8 mouse cellular contexts compared by ENCODE assay signal in genomic region chr13:97774740-97775425, GRCm38 (mm10). TPM values are rescaled to one million over a fixed set of nuclear protein-coding genes. Genes with fewer than 3 reads are reported as not detected.
DNase-seq lines count a peak whose midpoint lies in the region; ATAC-seq and TF ChIP-seq lines count a peak whose summit lies in the region.

No protein-coding gene starts in this region.

- H3K9ac ChIP-seq in hindbrain, embryonic 15.5 days = no peak overlapping the region
- H3K9ac ChIP-seq in midbrain, embryonic 11.5 days (ENCODE audit: low read length) = no peak overlapping the region
- no peak overlapping the region for H3K9ac ChIP-seq in stomach, embryonic 16.5 days (ENCODE audit: low read length)

- H3K4me1 ChIP-seq in hindbrain, embryonic 15.5 days (replicated peaks) = peaks cover 13% of the 10 kb centered on the region
- peaks cover 6% of the 10 kb centered on the region; the same call in 1 of the 2 replicates for H3K4me1 ChIP-seq in midbrain, embryonic 11.5 days (ENCODE audit: control insufficient read depth, insufficient read depth, low read length)
- peaks cover 7% of the 10 kb centered on the region; the same call in 1 of the 2 replicates for H3K4me1 ChIP-seq in stomach, embryonic 16.5 days (ENCODE audit: control insufficient read depth, insufficient read depth, low read length)

- no peaks in the 10 kb centered on the region for H3K36me3 ChIP-seq in hindbrain, embryonic 15.5 days
- H3K36me3 ChIP-seq in midbrain, embryonic 11.5 days (ENCODE audit: control insufficient read depth, insufficient read depth, low read length) = no peaks in the 10 kb centered on the region
- H3K36me3 ChIP-seq in stomach, embryonic 16.5 days (ENCODE audit: control insufficient read depth, insufficient read depth, low read length) = no peaks in the 10 kb centered on the region

- no peaks in the 10 kb centered on the region for H3K27me3 ChIP-seq in hindbrain, embryonic 15.5 days
- no peaks in the 10 kb centered on the region for H3K27me3 ChIP-seq in midbrain, embryonic 11.5 days (ENCODE audit: control insufficient read depth, insufficient read depth, low read length)
- H3K27me3 ChIP-seq in stomach, embryonic 16.5 days (ENCODE audit: control insufficient read depth, insufficient read depth, low read length) = no peaks in the 10 kb centered on the region

- TF ChIP-seq CTCF in gastrocnemius, adult 2 months (IDR thresholded peaks at IDR 0.05) = no peak

- no peak overlapping the region for H3K4me3 ChIP-seq in gastrocnemius, adult 2 months
- no peak overlapping the region for H3K4me3 ChIP-seq in hindbrain, embryonic 15.5 days
- no peak overlapping the region for H3K4me3 ChIP-seq in midbrain, embryonic 11.5 days (ENCODE audit: low read depth, low read length)
- no peak overlapping the region for H3K4me3 ChIP-seq in stomach, embryonic 16.5 days (replicated peaks; ENCODE audit: low read length)

- peak; percentile 88 for ATAC-seq in hindbrain, embryonic 15.5 days (ENCODE audit: low FRiP score, low read depth)
- ATAC-seq in midbrain, embryonic 11.5 days (ENCODE audit: low FRiP score) = peak; percentile 87
- peak; percentile 46; the same call in 1 of the 2 replicates for ATAC-seq in stomach, embryonic 16.5 days (ENCODE audit: insufficient read depth, low FRiP score)

- DNase-seq in cerebellum, postnatal 14 days = peak; percentile 22 to 42
- DNase-seq in cerebellum, adult 11 months = no peak
- peak; percentile 80 for DNase-seq in adipocyte (ENCODE audit: low spot score)
- DNase-seq in gastrocnemius, adult 2 months = peak; percentile 86
- peak; percentile 91 for DNase-seq in midbrain, embryonic 11.5 days (ENCODE audit: low spot score, missing footprints)
- no peak for DNase-seq in T-cell, adult 2 months (ENCODE audit: low spot score)

- no peak overlapping the region for H3K4me2 ChIP-seq in hindbrain, embryonic 15.5 days
- no peak overlapping the region for H3K4me2 ChIP-seq in midbrain, embryonic 11.5 days
- no peak overlapping the region for H3K4me2 ChIP-seq in stomach, embryonic 16.5 days (ENCODE audit: low read depth, low read length)

- intact Hi-C loops in gastrocnemius, adult 2 months (cut with DNase I) = no loop called here

- H3K9me3 ChIP-seq in hindbrain, embryonic 15.5 days = no peaks in the 10 kb centered on the region
- H3K9me3 ChIP-seq in midbrain, embryonic 11.5 days (ENCODE audit: control insufficient read depth, low read length) = no peaks in the 10 kb centered on the region
- 0 out of 2 replicates have a peak, but pooled peaks cover 4% of the 10 kb centered on the region for H3K9me3 ChIP-seq in stomach, embryonic 16.5 days (replicated peaks; ENCODE audit: control insufficient read depth, low read length)

- WGBS in hindbrain, embryonic 15.5 days = 22% methylated on average over 10 of the region's 10 CpGs
- 51% methylated on average over 10 of the region's 10 CpGs for WGBS in midbrain, embryonic 11.5 days
- WGBS in stomach, embryonic 16.5 days = 79% methylated on average over 10 of the region's 10 CpGs

- H3K27ac ChIP-seq in gastrocnemius, adult 2 months = 0 out of 2 replicates have a peak overlapping the region, but pooled peaks have one; percentile 24
- H3K27ac ChIP-seq in hindbrain, embryonic 15.5 days (replicated peaks) = peak overlapping the region; percentile 67
- peak overlapping the region; percentile 56; the same call in 1 of the 2 replicates for H3K27ac ChIP-seq in midbrain, embryonic 11.5 days (ENCODE audit: low read depth, low read length)
- H3K27ac ChIP-seq in stomach, embryonic 16.5 days (ENCODE audit: low read length) = no peak overlapping the region

RNA-seq across cellular contexts. Expression of gene Gm10260, which starts 14.5 kb away (rescaled TPM):
- 100 to 1,000 TPM; 109 to 126 TPM for total RNA-seq in gastrocnemius, adult 2 months (2021)
- polyA plus RNA-seq in hindbrain, embryonic 15.5 days (2015; fragmentation: Nextera tagmentation; extraction: Ambion mirVana) = 1.9 and 4.9 TPM in 2 replicates
- polyA plus RNA-seq in midbrain, embryonic 11.5 days (2014; fragmentation: Nextera tagmentation; extraction: Ambion mirVana) = 4.1 TPM in 1 of 2 replicates, not detected in the other
- 10.1 and 24.0 TPM in 2 replicates for polyA plus RNA-seq in stomach, embryonic 16.5 days (2015; fragmentation: Nextera tagmentation; extraction: Ambion mirVana)

Comparison
In these comparisons a context has a peak if more than half of its experiments do, and no peak if none do; other contexts are left out.
1. DNase-seq: peak in cerebellum, postnatal 14 days (2 of 2), adipocyte (single experiment), gastrocnemius, adult 2 months (single experiment) and midbrain, embryonic 11.5 days (single experiment); none in cerebellum, adult 11 months (single experiment) and T-cell, adult 2 months (single experiment).
2. Peak in every context shown above with its lines, with median percentiles within 50 percentile points of each other: ATAC-seq.